Mouse (Mus musculus) ES-Bruce4 (cell line): ENCODE results near the gene Ksr2.

ENCODE experiments used
- CTCF ChIP-seq: IDR thresholded peaks from one replicate; pipeline ENCODE4 v1.8.1; 2011; ENCODE audit warnings: low read depth, low read length
- POLR2A ChIP-seq: IDR thresholded peaks from one replicate; pipeline ENCODE4 v1.8.1; 2011; ENCODE audit warnings: low read length; ENCODE audit not compliant: insufficient read depth

DNA sequence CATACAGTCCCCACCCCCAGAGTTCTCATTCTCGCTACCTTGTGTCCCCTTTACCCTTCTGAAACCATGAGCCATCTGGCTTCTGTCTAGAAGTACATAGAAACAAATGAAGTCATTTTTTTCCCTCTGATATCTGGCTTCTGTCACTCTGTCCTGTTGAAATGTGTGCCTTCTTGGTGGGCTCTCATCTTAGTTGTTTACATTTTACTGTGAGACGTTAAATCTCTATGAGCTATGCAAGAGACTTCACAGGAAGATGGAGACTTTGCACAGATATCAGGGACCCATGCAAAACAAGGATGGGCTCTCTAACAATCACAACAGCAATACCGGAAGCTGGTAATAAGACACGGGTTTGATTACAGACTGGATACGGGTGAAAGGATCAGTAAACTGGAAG lies 222.0 kb downstream of the Ksr2 start:
- TF ChIP-seq CTCF = no peak
- no peak for TF ChIP-seq POLR2A
